Mouse (Mus musculus): ENCODE results near the gene Csmd2. TPM values are rescaled to one million over a fixed set of nuclear protein-coding genes. Genes with fewer than 3 reads are reported as not detected.

Gene Csmd2
- total and polyA plus RNA-seq, 3 experiments = 0.11 TPM; not detected in 2

- ATAC-seq (ENCODE audit: extremely low read depth, insufficient number of reproducible peaks, low FRiP score, poor library complexity, severe bottlenecking) (no peak), DNase-seq (ENCODE audit: low spot score) (no peak)
- Histone ChIP-seq H3K27me3 (ENCODE audit: insufficient read depth, low read length) (no peaks in the 10 kb centered on the region), H3K9me3 (replicated peaks) (peaks cover 86% of the 10 kb centered on the region), H3K4me1 (ENCODE audit: insufficient read depth, low read depth, low read length) (no peaks in the 10 kb centered on the region), H3K36me3 (replicated peaks) (no peaks in the 10 kb centered on the region), H3K4me3 (ENCODE audit: low read depth, low read length) (no peak overlapping the region)
- TF ChIP-seq POLR2AphosphoS5 (IDR thresholded peaks at IDR 0.05; ENCODE audit: insufficient replicate concordance, low read depth, low read length) (no peak), GATA1 (IDR thresholded peaks at IDR 0.05; ENCODE audit: borderline replicate concordance, low read length) (no peak), CTCF (IDR thresholded peaks at IDR 0.05; ENCODE audit: low read depth, low read length) (no peak), GATA2 (IDR thresholded peaks at IDR 0.05; ENCODE audit: borderline replicate concordance, low read depth, low read length) (no peak), TAL1 (conservative IDR thresholded peaks at IDR 0.05; ENCODE audit: low read depth, low read length) (no peak)
Measured at GRCm38 (mm10) chr4:128450974-128451373, 463.3 kb downstream of the Csmd2 start.

GRCm38 (mm10) chr4:128451383-128451794, 463.7 kb downstream of the Csmd2 start:
- H3K9me3 ChIP-seq (replicated peaks) = peaks cover 88% of the 10 kb centered on the region
- ATAC-seq (ENCODE audit: extremely low read depth, insufficient number of reproducible peaks, low FRiP score, poor library complexity, severe bottlenecking) (no peak), DNase-seq (ENCODE audit: low spot score) (no peak)
- no peaks in the 10 kb centered on the region for H3K27me3 ChIP-seq (ENCODE audit: insufficient read depth, low read length)
- H3K36me3 ChIP-seq (replicated peaks) = no peaks in the 10 kb centered on the region
- H3K4me1 ChIP-seq (ENCODE audit: insufficient read depth, low read depth, low read length) = no peaks in the 10 kb centered on the region
- TF ChIP-seq CTCF (IDR thresholded peaks at IDR 0.05; ENCODE audit: low read depth, low read length) (no peak), GATA1 (IDR thresholded peaks at IDR 0.05; ENCODE audit: borderline replicate concordance, low read length) (no peak), POLR2AphosphoS5 (IDR thresholded peaks at IDR 0.05; ENCODE audit: insufficient replicate concordance, low read depth, low read length) (no peak), TAL1 (conservative IDR thresholded peaks at IDR 0.05; ENCODE audit: low read depth, low read length) (no peak), GATA2 (IDR thresholded peaks at IDR 0.05; ENCODE audit: borderline replicate concordance, low read depth, low read length) (no peak)
- no peak overlapping the region for H3K4me3 ChIP-seq (ENCODE audit: low read depth, low read length)

- no peaks in the 10 kb centered on the region for H3K27me3 ChIP-seq (ENCODE audit: insufficient read depth, low read length)
- H3K36me3 ChIP-seq (replicated peaks) = no peaks in the 10 kb centered on the region
- ATAC-seq (ENCODE audit: extremely low read depth, insufficient number of reproducible peaks, low FRiP score, poor library complexity, severe bottlenecking) (no peak), DNase-seq (ENCODE audit: low spot score) (no peak)
- no peaks in the 10 kb centered on the region for H3K4me1 ChIP-seq (ENCODE audit: insufficient read depth, low read depth, low read length)
- peaks cover 59% of the 10 kb centered on the region for H3K9me3 ChIP-seq (replicated peaks)
- H3K4me3 ChIP-seq (ENCODE audit: low read depth, low read length) = no peak overlapping the region
- TF ChIP-seq GATA1 (IDR thresholded peaks at IDR 0.05; ENCODE audit: borderline replicate concordance, low read length) (no peak), POLR2AphosphoS5 (IDR thresholded peaks at IDR 0.05; ENCODE audit: insufficient replicate concordance, low read depth, low read length) (no peak), CTCF (IDR thresholded peaks at IDR 0.05; ENCODE audit: low read depth, low read length) (no peak), GATA2 (IDR thresholded peaks at IDR 0.05; ENCODE audit: borderline replicate concordance, low read depth, low read length) (no peak), TAL1 (conservative IDR thresholded peaks at IDR 0.05; ENCODE audit: low read depth, low read length) (no peak)
Measured at GRCm38 (mm10) chr4:128466708-128467107, 479.1 kb downstream of the Csmd2 start.

- TF ChIP-seq GATA1 (IDR thresholded peaks at IDR 0.05; ENCODE audit: borderline replicate concordance, low read length) = no peak
- TF ChIP-seq TAL1 (conservative IDR thresholded peaks at IDR 0.05; ENCODE audit: low read depth, low read length) = no peak
- no peak for TF ChIP-seq GATA2 (IDR thresholded peaks at IDR 0.05; ENCODE audit: borderline replicate concordance, low read depth, low read length)
- TF ChIP-seq POLR2AphosphoS5 (IDR thresholded peaks at IDR 0.05; ENCODE audit: insufficient replicate concordance, low read depth, low read length) = no peak
- TF ChIP-seq CTCF (IDR thresholded peaks at IDR 0.05; ENCODE audit: low read depth, low read length) = no peak
- Histone ChIP-seq H3K4me3 (ENCODE audit: low read depth, low read length) (no peak overlapping the region), H3K9me3 (replicated peaks) (peaks cover 59% of the 10 kb centered on the region), H3K36me3 (replicated peaks) (no peaks in the 10 kb centered on the region), H3K27me3 (ENCODE audit: insufficient read depth, low read length) (no peaks in the 10 kb centered on the region), H3K4me1 (ENCODE audit: insufficient read depth, low read depth, low read length) (no peaks in the 10 kb centered on the region)
- no peak for DNase-seq (ENCODE audit: low spot score)
- ATAC-seq (ENCODE audit: extremely low read depth, insufficient number of reproducible peaks, low FRiP score, poor library complexity, severe bottlenecking) = no peak
Measured at GRCm38 (mm10) chr4:128468040-128468439, 480.4 kb downstream of the Csmd2 start.

DNA sequence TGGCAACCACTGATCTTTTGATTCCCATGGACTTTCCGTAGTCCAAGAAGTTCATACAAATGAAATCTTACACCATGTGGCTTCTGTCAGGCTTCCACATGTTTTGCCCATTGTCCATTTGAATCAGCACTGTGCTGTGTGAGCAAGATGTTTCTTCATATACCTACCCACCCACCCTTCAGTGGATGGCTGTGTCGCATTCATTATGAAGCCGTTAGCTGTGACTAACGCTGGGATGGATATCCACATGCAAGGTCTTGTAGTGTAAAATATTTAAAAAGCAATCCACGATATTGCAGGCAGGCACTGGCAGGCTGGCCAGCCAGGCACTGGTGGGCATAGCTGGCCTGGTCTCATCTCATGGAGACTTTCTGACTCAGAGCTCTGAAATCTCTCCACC, 488.6 kb downstream of the Csmd2 start:
- DNase-seq (ENCODE audit: low spot score) (no peak), ATAC-seq (ENCODE audit: extremely low read depth, insufficient number of reproducible peaks, low FRiP score, poor library complexity, severe bottlenecking) (no peak)
- H3K36me3 ChIP-seq (replicated peaks) = no peaks in the 10 kb centered on the region
- H3K9me3 ChIP-seq (replicated peaks) = peaks cover 91% of the 10 kb centered on the region
- no peak overlapping the region for H3K4me3 ChIP-seq (ENCODE audit: low read depth, low read length)
- no peaks in the 10 kb centered on the region for H3K27me3 ChIP-seq (ENCODE audit: insufficient read depth, low read length)
- TF ChIP-seq GATA2 (IDR thresholded peaks at IDR 0.05; ENCODE audit: borderline replicate concordance, low read depth, low read length) (no peak), CTCF (IDR thresholded peaks at IDR 0.05; ENCODE audit: low read depth, low read length) (no peak), GATA1 (IDR thresholded peaks at IDR 0.05; ENCODE audit: borderline replicate concordance, low read length) (no peak), POLR2AphosphoS5 (IDR thresholded peaks at IDR 0.05; ENCODE audit: insufficient replicate concordance, low read depth, low read length) (no peak), TAL1 (conservative IDR thresholded peaks at IDR 0.05; ENCODE audit: low read depth, low read length) (no peak)
- H3K4me1 ChIP-seq (ENCODE audit: insufficient read depth, low read depth, low read length) = no peaks in the 10 kb centered on the region

- Histone ChIP-seq H3K9me3 (replicated peaks) (peaks cover 60% of the 10 kb centered on the region), H3K4me3 (ENCODE audit: low read depth, low read length) (no peak overlapping the region), H3K36me3 (replicated peaks) (no peaks in the 10 kb centered on the region), H3K27me3 (ENCODE audit: insufficient read depth, low read length) (no peaks in the 10 kb centered on the region), H3K4me1 (ENCODE audit: insufficient read depth, low read depth, low read length) (no peaks in the 10 kb centered on the region)
- DNase-seq (ENCODE audit: low spot score) (no peak), ATAC-seq (ENCODE audit: extremely low read depth, insufficient number of reproducible peaks, low FRiP score, poor library complexity, severe bottlenecking) (no peak)
- TF ChIP-seq POLR2AphosphoS5 (IDR thresholded peaks at IDR 0.05; ENCODE audit: insufficient replicate concordance, low read depth, low read length) (no peak), CTCF (IDR thresholded peaks at IDR 0.05; ENCODE audit: low read depth, low read length) (no peak), GATA1 (IDR thresholded peaks at IDR 0.05; ENCODE audit: borderline replicate concordance, low read length) (no peak), TAL1 (conservative IDR thresholded peaks at IDR 0.05; ENCODE audit: low read depth, low read length) (no peak), GATA2 (IDR thresholded peaks at IDR 0.05; ENCODE audit: borderline replicate concordance, low read depth, low read length) (no peak)
Measured at GRCm38 (mm10) chr4:128483891-128484290, 496.2 kb downstream of the Csmd2 start.
